Mouse (Mus musculus): Measurements from ENCODE around the gene Hist1h2ak.
"Not testable (repeated sequence)": the region's sequence is repeated elsewhere in the genome, so short reads cannot be mapped to it uniquely, and the experiment has no call there.

Gene Hist1h2ak

DNA sequence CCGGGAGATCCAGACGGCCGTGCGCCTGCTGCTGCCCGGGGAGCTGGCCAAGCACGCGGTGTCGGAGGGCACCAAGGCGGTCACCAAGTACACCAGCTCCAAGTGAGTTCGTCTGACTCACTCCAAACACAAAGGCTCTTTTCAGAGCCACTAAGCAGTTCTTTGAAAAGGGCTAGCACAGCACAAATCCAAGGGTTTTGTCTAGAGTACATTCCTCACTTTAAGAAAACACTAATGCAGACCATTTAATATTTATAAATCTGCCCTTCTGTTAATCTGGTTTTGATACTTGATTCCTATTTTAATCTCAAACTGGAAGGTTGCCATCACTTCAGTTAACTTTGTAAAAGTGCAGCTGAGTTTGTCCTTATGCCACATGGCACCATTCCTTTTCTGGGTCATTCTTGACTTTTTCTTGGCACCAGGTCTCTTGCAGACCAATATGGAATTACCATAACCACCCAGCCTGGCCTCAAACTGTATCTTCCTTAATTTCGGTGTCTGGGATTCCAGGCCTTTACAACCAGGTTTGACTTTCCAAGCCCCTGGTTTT lies 31.2 kb downstream of the Hist1h2ak start:
- DNase-seq (ENCODE audit: low read depth in 1 of 2, low spot score in 2 of 2): no peak

DNA sequence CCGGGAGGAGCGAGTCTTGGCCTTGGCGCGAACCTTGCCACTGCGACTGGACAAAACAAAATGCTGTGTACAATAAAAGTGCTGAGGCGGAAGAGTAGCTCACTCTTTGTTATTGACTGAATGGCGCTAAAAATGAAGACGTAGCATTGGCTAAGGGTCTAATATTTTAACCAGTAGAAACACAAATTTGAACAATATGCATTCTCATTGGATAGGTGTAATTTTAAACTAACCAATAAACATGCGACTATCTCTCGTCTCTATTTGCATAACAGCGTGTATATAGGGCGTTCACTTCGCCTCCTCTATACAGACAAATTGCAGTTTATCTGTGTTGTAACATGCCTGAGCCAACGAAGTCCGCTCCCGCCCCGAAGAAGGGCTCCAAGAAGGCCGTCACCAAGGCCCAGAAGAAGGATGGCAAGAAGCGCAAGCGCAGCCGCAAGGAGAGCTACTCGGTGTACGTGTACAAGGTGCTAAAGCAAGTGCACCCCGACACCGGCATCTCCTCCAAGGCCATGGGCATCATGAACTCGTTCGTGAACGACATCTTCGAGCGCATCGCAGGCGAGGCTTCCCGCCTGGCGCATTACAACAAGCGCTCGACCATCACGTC lies 31.8 kb downstream of the Hist1h2ak start, which contains the start of gene Hist1h2bm:
TSS of gene Hist1h2bm (plus strand) at position 288 of the 616 bp plus-strand sequence.
- peak; percentile 16 to 39 for DNase-seq (ENCODE audit: low read depth in 1 of 2, low spot score in 2 of 2)

- DNase-seq (ENCODE audit: low read depth in 1 of 2, low spot score in 2 of 2): not testable (repeated sequence)
Measured at GRCm38 (mm10) chr13:21721107-21721756, 32.4 kb downstream of the Hist1h2ak start.

- DNase-seq (ENCODE audit: low read depth in 1 of 2, low spot score in 2 of 2): no peak
Measured at GRCm38 (mm10) chr13:21718381-21719080, 35.1 kb downstream of the Hist1h2ak start.

GRCm38 (mm10) chr13:21717397-21718357 lies 36.0 kb downstream of the Hist1h2ak start, which contains the start of gene Hist1h3h:
Gene Hist1h3h (plus strand): TSS chr13:21717659.
- DNase-seq (ENCODE audit: low read depth in 1 of 2, low spot score in 2 of 2): peak; percentile 61 to 68

DNA sequence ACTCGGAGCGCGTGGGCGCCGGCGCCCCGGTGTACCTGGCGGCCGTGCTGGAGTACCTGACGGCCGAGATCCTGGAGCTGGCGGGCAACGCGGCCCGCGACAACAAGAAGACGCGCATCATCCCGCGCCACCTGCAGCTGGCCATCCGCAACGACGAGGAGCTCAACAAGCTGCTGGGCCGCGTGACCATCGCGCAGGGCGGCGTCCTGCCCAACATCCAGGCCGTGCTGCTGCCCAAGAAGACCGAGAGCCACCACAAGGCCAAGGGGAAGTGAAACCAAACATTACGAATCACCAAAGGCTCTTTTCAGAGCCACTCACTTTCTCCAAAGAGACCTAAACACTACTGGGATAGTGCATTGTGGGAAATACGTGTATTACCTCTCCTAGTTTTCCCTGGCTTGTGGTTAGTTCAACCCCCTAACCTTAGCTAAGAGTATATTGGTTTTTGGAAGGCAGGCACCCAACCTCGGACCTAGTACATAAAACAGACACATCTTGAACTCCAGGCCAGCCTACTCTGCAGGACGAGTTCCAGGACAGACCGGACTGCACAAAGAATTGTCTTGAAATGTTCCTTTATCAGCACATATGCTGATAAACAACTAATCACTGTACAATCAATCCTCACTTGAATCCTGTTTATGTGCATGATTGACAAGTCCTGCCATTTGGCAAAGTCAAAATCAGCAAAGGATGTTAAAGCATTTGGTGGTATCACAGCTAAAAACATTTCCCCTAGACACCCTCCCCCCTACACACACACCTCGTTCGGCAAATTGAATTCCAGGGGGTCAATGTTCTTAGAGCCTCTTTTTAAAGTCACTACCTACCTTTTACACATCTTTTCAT lies 36.9 kb downstream of the Hist1h2ak start:
- peak; percentile 36 to 49 for DNase-seq (ENCODE audit: low read depth in 1 of 2, low spot score in 2 of 2)

DNA sequence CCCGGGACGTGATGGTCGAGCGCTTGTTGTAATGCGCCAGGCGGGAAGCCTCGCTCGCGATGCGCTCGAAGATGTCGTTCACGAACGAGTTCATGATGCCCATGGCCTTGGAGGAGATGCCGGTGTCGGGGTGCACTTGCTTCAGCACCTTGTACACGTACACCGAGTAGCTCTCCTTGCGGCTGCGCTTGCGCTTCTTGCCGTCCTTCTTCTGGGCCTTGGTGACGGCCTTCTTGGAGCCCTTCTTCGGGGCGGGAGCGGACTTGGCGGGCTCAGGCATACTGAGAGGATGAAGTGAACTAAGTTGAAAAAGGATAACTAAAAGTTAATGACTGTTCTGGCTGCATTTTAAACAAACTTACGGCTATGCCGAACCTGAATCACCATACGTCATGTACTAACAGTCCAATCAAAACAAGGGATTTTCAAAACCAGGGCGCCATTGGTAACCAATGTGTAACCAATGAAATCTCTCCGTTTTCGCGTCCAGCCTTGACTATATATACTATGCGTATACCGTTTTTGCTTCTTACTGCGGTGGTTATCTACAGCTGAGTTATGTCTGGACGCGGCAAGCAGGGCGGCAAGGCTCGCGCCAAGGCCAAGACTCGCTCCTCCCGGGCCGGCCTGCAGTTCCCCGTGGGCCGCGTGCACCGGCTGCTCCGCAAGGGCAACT lies 37.6 kb downstream of the Hist1h2ak start, which contains the start of the genes Hist1h2bl and Hist1h2ai:
TSS of gene Hist1h2bl (minus strand) at position 280 of the 676 bp plus-strand sequence.
TSS of gene Hist1h2ai (plus strand) at position 559 of the 676 bp plus-strand sequence.
- DNase-seq (ENCODE audit: low read depth in 1 of 2, low spot score in 2 of 2): peak; percentile 60 to 65

- peak in 1 of 2 experiments; percentile 24 for DNase-seq (ENCODE audit: low read depth in 1 of 2, low spot score in 2 of 2)
Measured at GRCm38 (mm10) chr13:21715131-21715863, 38.3 kb downstream of the Hist1h2ak start.

GRCm38 (mm10) chr13:21714725-21715124 lies 38.9 kb downstream of the Hist1h2ak start:
- DNase-seq (ENCODE audit: low read depth in 1 of 2, low spot score in 2 of 2): peak in 1 of 2 experiments; percentile 29

GRCm38 (mm10) chr13:21711698-21712097 lies 41.9 kb downstream of the Hist1h2ak start:
- no peak for DNase-seq (ENCODE audit: low read depth in 1 of 2, low spot score in 2 of 2)

DNA sequence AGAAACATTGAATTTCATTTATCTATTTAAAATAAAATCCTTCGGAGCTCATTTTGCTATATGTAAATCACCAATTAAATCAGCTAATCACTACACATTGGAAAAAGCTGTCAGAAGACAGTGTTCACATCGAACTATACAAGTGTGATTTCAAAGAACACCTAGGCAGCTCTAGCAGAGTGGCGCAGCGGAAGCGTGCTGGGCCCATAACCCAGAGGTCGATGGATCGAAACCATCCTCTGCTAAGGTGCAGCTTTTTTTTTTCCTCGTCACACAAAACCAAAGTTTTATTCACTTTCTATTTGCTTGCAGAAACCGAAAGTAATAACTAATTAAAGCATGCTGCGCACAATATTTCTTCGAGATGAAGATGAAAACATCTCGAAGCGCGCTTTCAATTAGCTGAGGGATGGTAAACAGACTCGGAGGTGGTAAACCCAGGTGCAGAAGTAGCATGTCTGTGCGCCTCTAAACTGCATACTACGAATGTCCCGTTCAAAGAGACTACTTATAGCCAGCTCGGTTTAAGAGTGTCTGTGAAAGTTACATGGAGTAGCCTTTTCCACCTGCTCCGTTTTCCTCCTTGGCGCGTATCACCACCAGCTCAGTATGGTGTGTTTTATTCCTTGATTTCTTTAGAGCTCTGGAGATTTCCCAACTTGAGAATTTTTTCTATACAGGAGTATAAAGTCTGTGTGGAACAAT lies 42.7 kb downstream of the Hist1h2ak start:
- DNase-seq (ENCODE audit: low read depth in 1 of 2, low spot score in 2 of 2): peak in 1 of 2 experiments; percentile 76

- DNase-seq (ENCODE audit: low read depth in 1 of 2, low spot score in 2 of 2): peak; percentile 60 to 79
Measured at GRCm38 (mm10) chr13:21710031-21710711, 43.5 kb downstream of the Hist1h2ak start.

DNA sequence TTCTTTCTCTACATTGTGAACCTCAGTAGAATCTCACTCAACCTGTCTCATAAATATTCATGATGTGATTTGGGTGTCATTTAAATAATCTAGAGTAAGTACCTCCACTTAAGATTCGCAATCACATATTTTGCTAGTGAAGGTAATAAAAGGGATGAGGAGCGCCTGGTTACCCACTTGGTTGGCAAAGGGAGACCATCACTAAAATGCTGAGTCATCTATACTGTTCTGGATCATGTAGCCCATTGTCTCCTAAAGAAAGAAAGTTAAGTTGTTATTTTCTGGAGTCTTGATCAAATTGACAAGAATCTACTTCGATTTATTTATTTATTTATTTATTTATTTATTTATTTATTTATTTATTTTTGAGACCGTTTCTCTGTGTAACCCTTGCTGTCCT lies 47.0 kb downstream of the Hist1h2ak start:
- DNase-seq (ENCODE audit: low read depth in 1 of 2, low spot score in 2 of 2): no peak

Data from monocyte, adult 2 months (primary cell).